In the genomic region with DNA sequence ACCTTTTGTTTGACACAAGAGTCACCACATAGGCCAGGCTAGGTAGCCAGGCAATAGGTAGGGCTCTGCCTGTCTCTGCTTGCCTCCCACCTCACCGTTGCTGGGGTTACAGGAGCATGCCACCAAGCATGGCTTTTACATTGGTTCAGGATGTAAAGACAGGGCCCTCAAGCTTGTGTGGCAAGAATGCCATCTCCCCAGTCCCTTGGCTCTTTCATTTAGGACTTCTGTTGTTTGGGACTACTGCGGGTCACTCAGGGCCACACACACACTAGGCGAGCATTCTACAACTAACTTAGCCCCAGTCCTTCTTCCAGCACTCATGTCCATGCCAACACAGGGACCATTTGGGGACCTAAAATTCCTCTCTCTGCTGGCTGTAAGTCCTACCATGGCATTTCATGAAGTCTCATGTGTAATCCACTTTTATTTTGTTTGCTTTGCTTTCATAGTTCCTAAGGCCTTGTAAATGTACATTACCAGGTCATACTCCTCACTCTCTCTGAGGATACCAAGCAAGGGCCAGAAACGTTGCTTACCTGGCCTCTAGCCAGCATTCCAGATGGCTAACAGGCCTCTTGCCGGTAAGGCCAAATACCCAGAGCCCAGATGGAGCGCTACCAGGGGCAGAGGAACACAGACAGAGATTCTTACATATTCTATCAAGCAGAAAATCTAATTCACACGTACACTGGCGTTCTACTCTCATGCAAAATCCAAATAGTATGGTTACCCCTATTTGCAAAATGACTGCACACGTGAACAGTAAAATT, we compare ENCODE assay signal across 7 mouse cellular contexts. TPM values are rescaled to one million over a fixed set of nuclear protein-coding genes. Genes with fewer than 3 reads are reported as not detected.
DNase-seq lines count a peak whose midpoint lies in the region; ATAC-seq lines count a peak whose summit lies in the region.

No protein-coding gene starts in this region.

- no peak overlapping the region for H3K4me2 ChIP-seq in hindbrain, embryonic 13.5 days

- no peaks in the 10 kb centered on the region for H3K36me3 ChIP-seq in hindbrain, embryonic 13.5 days

- H3K27ac ChIP-seq in hindbrain, embryonic 13.5 days = peak overlapping the region; percentile 61

- no peaks in the 10 kb centered on the region for H3K27me3 ChIP-seq in hindbrain, embryonic 13.5 days

- no peak overlapping the region for H3K9ac ChIP-seq in hindbrain, embryonic 13.5 days

- WGBS in hindbrain, embryonic 13.5 days = 39% methylated on average over 9 of the region's 9 CpGs

- no peak overlapping the region for H3K4me3 ChIP-seq in hindbrain, embryonic 13.5 days

- peaks cover 66% of the 10 kb centered on the region for H3K4me1 ChIP-seq in hindbrain, embryonic 13.5 days (replicated peaks)

- peak; percentile 49 for DNase-seq in MN1 (ENCODE audit: low spot score)
- DNase-seq in Muller cell, postnatal 12 days (ENCODE audit: inconsistent ontology term) = peak; percentile 72
- peak; percentile 21 for DNase-seq in fibroblast of lung, adult 2 months (ENCODE audit: low read depth)
- DNase-seq in spleen, adult 12 weeks (ENCODE audit: low spot score) = no peak
- no peak for DNase-seq in right cerebral cortex, adult 18-20 months
- DNase-seq in testis, postnatal 10 days (ENCODE audit: low spot score) = no peak

- H3K9me3 ChIP-seq in hindbrain, embryonic 13.5 days = no peaks in the 10 kb centered on the region

- ATAC-seq in hindbrain, embryonic 13.5 days (ENCODE audit: low FRiP score) = no peak

RNA-seq across cellular contexts. Expression of a gene that starts 52.2 kb away (rescaled TPM):
- 20.6 and 27.0 TPM in 2 replicates for polyA plus RNA-seq in hindbrain, embryonic 13.5 days (2015; fragmentation: Nextera tagmentation; extraction: Ambion mirVana)

Comparison
In these comparisons a context has a peak if more than half of its experiments do, and no peak if none do; other contexts are left out.
1. DNase-seq: peak in MN1 (single experiment), Muller cell, postnatal 12 days (single experiment) and fibroblast of lung, adult 2 months (single experiment); none in spleen, adult 12 weeks (single experiment), right cerebral cortex, adult 18-20 months (single experiment) and testis, postnatal 10 days (single experiment).